ENCODE assay signal across 13 mouse cellular contexts in genomic region chr11:19966294-19966693, GRCm38 (mm10). TPM values are rescaled to one million over a fixed set of nuclear protein-coding genes. Genes with fewer than 3 reads are reported as not detected.
DNase-seq lines count a peak whose midpoint lies in the region; ATAC-seq and TF ChIP-seq lines count a peak whose summit lies in the region.
"Had no signal": no experiment of that assay in that cellular context is flagged by ENCODE, and none has a peak within 500 bp of the region (broad histone marks: within the 10 kb centered on the region; RNA-seq: fewer than 3 reads in every experiment).

No protein-coding gene starts in this region.

- H3K9me3 ChIP-seq in heart, embryonic 10.5 days, result no peaks in the 10 kb centered on the region
- H3K9me3 ChIP-seq in stomach, embryonic 14.5 days (ENCODE audit: control insufficient read depth, low read depth, low read length), result no peaks in the 10 kb centered on the region
- no peaks in the 10 kb centered on the region for H3K9me3 ChIP-seq in midbrain, embryonic 16.5 days (replicated peaks; ENCODE audit: control insufficient read depth, low read length, poor library complexity, severe bottlenecking)

- no peak for TF ChIP-seq POLR2A in thymus, adult 2 months (IDR thresholded peaks at IDR 0.05; ENCODE audit: control insufficient read depth, extremely low read depth, insufficient read depth, low read length, poor library complexity)

- DNase-seq in kidney, adult 18-20 months, result peak; percentile 32
- no peak for DNase-seq in kidney, postnatal 4 days
- DNase-seq in heart, embryonic 10.5 days (ENCODE audit: low spot score), result peak; percentile 91
- peak; percentile 51 for DNase-seq in kidney, adult 9 months
- DNase-seq in thymus, adult 2 months, result no peak
- no peak for DNase-seq in gastrocnemius, adult 8-10 months (ENCODE audit: low spot score in 2 of 2)
- DNase-seq: adrenal gland, postnatal 25 days; cerebellum, adult 9-10 months; lung, embryonic 14.5 days; spleen, adult 18-20 months had no signal

- H3K27me3 ChIP-seq in heart, embryonic 10.5 days (ENCODE audit: insufficient read depth, poor library complexity, severe bottlenecking), result no peaks in the 10 kb centered on the region
- no peaks in the 10 kb centered on the region for H3K27me3 ChIP-seq in stomach, embryonic 14.5 days (ENCODE audit: control insufficient read depth, insufficient read depth, low read length)
- H3K27me3 ChIP-seq in thymus, adult 2 months (ENCODE audit: control insufficient read depth, insufficient read depth, low read length), result no peaks in the 10 kb centered on the region
- no peaks in the 10 kb centered on the region for H3K27me3 ChIP-seq in midbrain, embryonic 16.5 days (ENCODE audit: control insufficient read depth, insufficient read depth, low read depth, low read length)

- 17% methylated on average over 2 of the region's 2 CpGs for WGBS in heart, embryonic 10.5 days
- 40% methylated on average over 2 of the region's 2 CpGs for WGBS in stomach, embryonic 14.5 days
- WGBS in thymus, adult 2 months, result 92% methylated on average over 2 of the region's 2 CpGs
- 83% methylated on average over 2 of the region's 2 CpGs for WGBS in midbrain, embryonic 16.5 days

- ATAC-seq in stomach, embryonic 14.5 days (ENCODE audit: insufficient number of reproducible peaks, insufficient read depth, low FRiP score, low read depth), result peak; percentile 46; the same call in 1 of the 2 replicates
- ATAC-seq in midbrain, embryonic 16.5 days, result no peak
- ATAC-seq: hindbrain, postnatal 0 days had no signal

- 0 out of 2 replicates have a peak overlapping the region, but pooled peaks have one; percentile 22 for H3K4me3 ChIP-seq in heart, embryonic 10.5 days
- H3K4me3 ChIP-seq in stomach, embryonic 14.5 days (ENCODE audit: low read depth, low read length), result no peak overlapping the region
- H3K4me3 ChIP-seq in thymus, adult 2 months (ENCODE audit: control insufficient read depth, insufficient read depth, low read length), result no peak overlapping the region
- no peak overlapping the region for H3K4me3 ChIP-seq in midbrain, embryonic 16.5 days (ENCODE audit: low read depth, low read length)

- peaks cover 81% of the 10 kb centered on the region for H3K4me1 ChIP-seq in heart, embryonic 10.5 days
- H3K4me1 ChIP-seq in stomach, embryonic 14.5 days (ENCODE audit: control insufficient read depth, insufficient read depth, low read length), result peaks cover 46% of the 10 kb centered on the region
- peaks cover 35% of the 10 kb centered on the region for H3K4me1 ChIP-seq in thymus, adult 2 months (replicated peaks; ENCODE audit: control insufficient read depth, insufficient read depth, low read length)
- peaks cover 3% of the 10 kb centered on the region; the same call in 1 of the 2 replicates for H3K4me1 ChIP-seq in midbrain, embryonic 16.5 days (ENCODE audit: control insufficient read depth, insufficient read depth, low read length)

- peak overlapping the region; percentile 44 for H3K27ac ChIP-seq in heart, embryonic 10.5 days
- no peak overlapping the region for H3K27ac ChIP-seq in stomach, embryonic 14.5 days (ENCODE audit: low read length)
- H3K27ac ChIP-seq in thymus, adult 2 months (ENCODE audit: control insufficient read depth, insufficient read depth, low read length), result no peak overlapping the region
- no peak overlapping the region for H3K27ac ChIP-seq in midbrain, embryonic 16.5 days (ENCODE audit: low read length)
- H3K27ac ChIP-seq: hindbrain, postnatal 0 days had no signal

- no peak overlapping the region for H3K9ac ChIP-seq in stomach, embryonic 14.5 days (replicated peaks; ENCODE audit: low read depth, low read length)
- no peak overlapping the region for H3K9ac ChIP-seq in midbrain, embryonic 16.5 days (ENCODE audit: low read depth, low read length)
- H3K9ac ChIP-seq: lung, embryonic 14.5 days had no signal

- no peak overlapping the region for H3K4me2 ChIP-seq in stomach, embryonic 14.5 days (replicated peaks; ENCODE audit: low read depth, low read length)
- H3K4me2 ChIP-seq in midbrain, embryonic 16.5 days (ENCODE audit: low read length), result no peak overlapping the region
- H3K4me2 ChIP-seq: lung, embryonic 14.5 days had no signal

- no peaks in the 10 kb centered on the region for H3K36me3 ChIP-seq in heart, embryonic 10.5 days
- H3K36me3 ChIP-seq in stomach, embryonic 14.5 days (ENCODE audit: control insufficient read depth, insufficient read depth, low read length), result no peaks in the 10 kb centered on the region
- no peaks in the 10 kb centered on the region for H3K36me3 ChIP-seq in thymus, adult 2 months (ENCODE audit: control insufficient read depth, insufficient read depth, low read length)
- H3K36me3 ChIP-seq in midbrain, embryonic 16.5 days (ENCODE audit: control insufficient read depth, insufficient read depth, low read length), result no peaks in the 10 kb centered on the region

- TF ChIP-seq CTCF in thymus, adult 2 months (IDR thresholded peaks at IDR 0.05; ENCODE audit: borderline replicate concordance, control insufficient read depth, extremely low read depth, insufficient read depth, low read length, poor library complexity), result no peak

RNA-seq across cellular contexts. Expression of gene Spred2, which starts 42.1 kb away (rescaled TPM):
- polyA plus RNA-seq in heart, embryonic 10.5 days (2016; fragmentation: Nextera tagmentation; extraction: Ambion mirVana), result 4.4 and 6.7 TPM in 2 replicates
- 7.9 and 9.6 TPM in 2 replicates for polyA plus RNA-seq in stomach, embryonic 14.5 days (2014; fragmentation: Nextera tagmentation; extraction: Ambion mirVana)
- polyA plus RNA-seq in thymus, adult 2 months (2012; rRNA removed), result 25.4 and 34.0 TPM in 2 replicates
- 4.8 and 6.1 TPM in 2 replicates for polyA plus RNA-seq in midbrain, embryonic 16.5 days (2015; fragmentation: Nextera tagmentation; extraction: Ambion mirVana)
- total RNA-seq in gastrocnemius, adult 8-10 months (2022), result 1 to 10 TPM; 3.6 to 8.2 (median 4.4) TPM

Comparison
In these comparisons a context has a peak if more than half of its experiments do, and no peak if none do; other contexts are left out.
1. DNase-seq: peak in kidney, adult 18-20 months (single experiment), heart, embryonic 10.5 days (single experiment) and kidney, adult 9 months (single experiment); none in kidney, postnatal 4 days (0 of 2), thymus, adult 2 months (single experiment) and gastrocnemius, adult 8-10 months (0 of 2).